Mouse (Mus musculus) monocyte, adult 5-6 weeks (primary cell): ENCODE data around the gene Ear6. TPM values are rescaled to one million over a fixed set of nuclear protein-coding genes. Genes with fewer than 3 reads are reported as not detected.
"Not testable (repeated sequence)": the region's sequence is repeated elsewhere in the genome, so short reads cannot be mapped to it uniquely, and the experiment has no call there.

Experiments
- ATAC-seq: fragments of 153-309, 156-312 bp; replicated peaks from 2 replicates; pipeline ENCODE4 v1.8.0; 2017; ENCODE audit warnings: mild to moderate bottlenecking; ENCODE audit not compliant: low TSS enrichment, insufficient number of reproducible peaks, severe bottlenecking, poor library complexity, low FRiP score
- total RNA-seq: library from RNA; stranded (forward); fragments of 200-1000, 200-491, 200-594 nt; gene quantifications from 3 replicates; pipeline ENCODE4 v1.2.3, GENCODE M21; 2017

The Ear6 gene
- total RNA-seq = 2.9 TPM in 1 of 3 replicates, not detected in the others

DNA sequence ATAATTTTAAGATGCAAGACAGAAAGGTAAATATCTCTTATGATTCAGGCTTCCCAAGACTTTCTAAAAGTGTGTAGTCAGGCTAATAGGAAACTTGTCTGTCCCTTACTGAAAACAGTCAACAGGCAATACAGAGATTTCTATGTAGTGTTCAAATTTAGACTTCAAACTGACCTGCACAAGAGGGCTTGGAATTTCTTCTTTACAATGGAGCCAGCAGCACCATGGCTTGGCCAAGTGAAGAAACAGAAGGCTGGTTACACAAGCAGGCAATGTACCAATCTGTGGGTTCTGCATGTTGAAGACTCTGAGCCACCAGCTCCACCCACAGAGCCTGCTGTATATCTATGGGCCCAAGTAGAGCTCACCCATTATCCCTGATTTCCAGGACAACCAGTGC is at the start of gene Ear6:
Gene Ear6 (plus strand): TSS at position 301 of the 400 bp plus-strand sequence.
- ATAC-seq = no peak

DNA sequence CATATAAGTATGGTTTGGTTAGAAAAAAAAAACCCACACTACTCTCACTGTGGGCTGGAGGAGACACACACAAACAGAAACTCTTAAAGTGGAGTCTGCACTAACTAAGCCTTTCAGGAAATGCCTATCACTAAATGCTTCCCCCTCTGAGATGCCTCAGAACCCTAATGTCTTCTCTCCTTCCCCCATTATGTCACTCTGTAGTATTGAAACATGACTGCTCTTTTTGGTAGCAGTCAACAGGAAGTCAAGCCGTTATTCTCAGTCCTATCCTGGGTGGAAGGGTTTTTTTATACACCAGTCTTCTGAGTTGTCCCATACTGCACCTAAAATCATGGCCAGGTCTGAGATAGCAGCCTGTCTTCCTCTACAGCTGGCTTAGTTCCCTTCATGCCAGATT is 26.9 kb upstream of the Ear6 start:
- ATAC-seq = no peak

DNA sequence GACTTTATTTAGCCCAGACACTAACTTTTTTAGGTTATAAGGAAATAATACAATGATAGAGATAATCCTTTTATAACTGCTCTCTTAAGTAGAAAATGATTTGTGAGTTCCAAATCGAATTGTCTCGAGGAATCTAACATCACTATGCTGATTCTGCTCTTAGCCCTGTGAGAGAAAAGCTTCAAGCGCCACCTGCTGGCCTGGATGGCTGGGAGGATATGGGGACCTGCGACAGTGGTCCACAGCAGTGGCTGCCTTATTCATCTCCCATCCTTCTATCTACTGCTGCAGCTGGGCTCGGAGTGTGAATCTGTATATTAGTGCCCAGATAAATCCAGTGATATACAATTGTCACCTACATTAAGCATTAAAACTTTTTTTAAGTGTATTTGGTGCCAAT is 25.7 kb upstream of the Ear6 start:
- ATAC-seq = not testable (repeated sequence)

- ATAC-seq = no peak
These were observed 24.3 kb upstream of the Ear6 start for GRCm38 (mm10) chr14:51829188-51829587.

GRCm38 (mm10) chr14:51838480-51838879 is 15.0 kb upstream of the Ear6 start:
- ATAC-seq = not testable (repeated sequence)

DNA sequence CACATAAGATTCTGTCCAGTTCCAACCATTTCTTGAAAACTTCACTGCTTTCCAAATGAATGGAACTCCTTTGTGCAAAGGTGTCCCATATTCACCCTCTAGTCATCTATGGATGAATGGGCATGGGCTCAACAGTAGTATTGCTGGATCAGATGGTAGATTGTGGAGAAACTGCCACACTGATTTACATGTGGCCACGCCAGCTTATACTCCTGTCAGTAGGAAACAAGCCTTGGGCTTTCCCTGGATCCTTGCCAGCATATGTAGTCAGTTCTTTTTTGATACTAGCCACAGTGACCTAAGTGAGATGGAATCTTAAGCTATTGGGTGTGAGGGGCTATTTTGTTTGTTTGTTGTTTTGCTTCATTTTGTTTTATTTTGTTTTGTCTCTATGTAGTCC is 11.2 kb upstream of the Ear6 start:
- no peak for ATAC-seq

DNA sequence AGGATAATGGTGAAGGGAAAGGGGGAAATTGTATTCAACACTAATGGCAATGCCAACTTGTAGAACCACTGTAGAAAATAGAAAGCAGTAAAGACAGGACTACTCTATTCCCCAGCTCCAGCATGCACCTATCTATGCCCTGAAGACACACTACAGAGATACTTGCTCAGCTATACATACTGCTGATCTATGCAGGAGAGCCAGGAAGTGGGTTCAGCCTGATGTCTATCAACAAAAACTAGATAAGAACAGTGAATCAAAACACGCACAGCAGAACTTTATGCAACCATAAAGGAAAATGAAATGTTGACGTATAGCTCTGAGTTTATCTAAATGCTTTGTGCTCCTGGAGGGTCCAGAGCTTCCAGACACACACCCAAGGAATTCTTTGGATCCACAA is 10.7 kb upstream of the Ear6 start:
- ATAC-seq = no peak

- no peak for ATAC-seq
These were observed 9.6 kb upstream of the Ear6 start for GRCm38 (mm10) chr14:51843882-51844281.

- ATAC-seq = no peak
These were observed 6.9 kb upstream of the Ear6 start for GRCm38 (mm10) chr14:51846566-51846965.

GRCm38 (mm10) chr14:51851006-51851405 is 2.5 kb upstream of the Ear6 start:
- ATAC-seq = not testable (repeated sequence)

- ATAC-seq = not testable (repeated sequence)
These were observed 1.8 kb downstream of the Ear6 start for GRCm38 (mm10) chr14:51855280-51855679.

- not testable (repeated sequence) for ATAC-seq
These were observed 10.1 kb downstream of the Ear6 start for GRCm38 (mm10) chr14:51863603-51864002.

DNA sequence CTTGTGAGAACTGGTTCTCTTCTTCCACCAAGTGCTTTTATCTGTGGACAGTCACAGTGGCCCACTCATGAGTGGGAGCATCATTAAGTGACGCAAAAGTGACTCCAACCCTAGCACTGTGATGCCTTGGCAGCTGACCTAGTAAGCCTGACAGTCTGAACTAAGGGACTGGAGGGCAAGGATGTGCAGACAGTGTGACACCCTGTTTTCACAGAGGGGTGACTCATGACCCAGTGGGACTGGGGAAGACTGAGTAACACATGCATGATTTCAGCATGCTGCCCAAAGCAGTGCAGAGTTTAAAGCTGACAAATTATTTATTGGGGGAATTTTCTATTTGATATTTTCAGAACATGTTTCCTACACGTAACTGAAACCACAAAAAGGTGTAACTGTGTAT is 17.3 kb downstream of the Ear6 start:
- no peak for ATAC-seq

DNA sequence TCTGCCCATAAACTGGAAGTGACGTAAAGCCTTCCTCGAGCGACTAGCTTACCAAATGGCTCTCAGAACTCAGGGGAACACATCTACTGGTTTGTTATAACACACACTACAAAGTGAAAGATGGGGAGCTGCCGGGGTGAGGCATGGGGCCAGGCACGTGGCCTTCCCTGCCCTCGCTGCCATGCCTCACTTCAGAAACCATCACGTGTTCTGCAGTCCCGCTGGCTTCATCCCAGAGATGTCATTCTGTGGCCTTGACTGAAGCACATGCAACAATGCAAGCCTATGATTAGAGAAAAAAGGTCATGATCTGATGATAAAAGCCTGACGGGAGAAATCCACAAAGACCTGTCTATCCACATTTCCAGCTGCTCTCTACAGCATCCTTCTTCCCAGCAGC is 18.2 kb downstream of the Ear6 start:
- no peak for ATAC-seq

DNA sequence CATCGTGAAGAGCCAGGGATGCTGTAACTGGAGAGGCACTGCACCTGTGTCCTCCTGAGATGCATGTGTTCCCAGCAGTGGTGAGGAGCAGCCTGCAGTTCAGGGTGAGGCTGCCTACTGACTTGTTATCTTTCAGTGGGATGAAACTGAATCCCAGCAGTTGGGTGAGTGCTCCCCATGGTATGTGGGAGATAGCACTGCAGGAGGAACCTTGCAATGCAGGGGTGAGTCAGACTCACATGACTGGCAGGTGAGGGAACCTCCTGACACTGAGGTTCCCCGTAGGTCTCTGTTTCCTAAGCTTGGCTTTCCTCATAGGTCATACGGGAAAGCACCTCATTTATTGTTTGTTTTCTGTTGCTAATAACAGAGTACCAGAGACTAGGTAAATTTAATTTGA is 24.0 kb downstream of the Ear6 start:
- no peak for ATAC-seq

DNA sequence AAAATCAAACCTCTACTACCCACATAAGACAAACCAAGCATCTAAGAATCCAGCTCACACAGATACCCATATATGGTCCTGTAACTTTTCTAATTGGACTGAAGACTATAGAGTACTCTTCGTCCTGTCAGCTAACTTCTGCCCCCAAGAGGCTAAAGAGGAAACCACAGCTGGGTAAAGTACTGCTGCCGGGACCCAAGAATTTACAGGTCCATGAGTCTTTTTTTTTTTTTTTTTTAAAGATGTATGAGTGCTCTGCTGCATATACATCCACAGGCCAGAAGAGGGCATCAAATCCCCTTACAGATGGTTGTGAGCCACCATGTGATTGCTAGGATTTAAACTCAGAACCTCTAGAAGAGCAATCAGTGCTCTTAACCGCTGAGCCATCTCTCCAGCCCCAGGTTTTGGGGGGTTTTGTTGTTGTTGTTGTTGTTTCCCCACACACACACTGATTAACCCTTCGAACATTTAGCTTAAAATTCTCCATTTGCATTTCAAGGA is 30.1 kb downstream of the Ear6 start:
- ATAC-seq = 0 out of 2 replicates have a peak, but pooled peaks have one; percentile 45

DNA sequence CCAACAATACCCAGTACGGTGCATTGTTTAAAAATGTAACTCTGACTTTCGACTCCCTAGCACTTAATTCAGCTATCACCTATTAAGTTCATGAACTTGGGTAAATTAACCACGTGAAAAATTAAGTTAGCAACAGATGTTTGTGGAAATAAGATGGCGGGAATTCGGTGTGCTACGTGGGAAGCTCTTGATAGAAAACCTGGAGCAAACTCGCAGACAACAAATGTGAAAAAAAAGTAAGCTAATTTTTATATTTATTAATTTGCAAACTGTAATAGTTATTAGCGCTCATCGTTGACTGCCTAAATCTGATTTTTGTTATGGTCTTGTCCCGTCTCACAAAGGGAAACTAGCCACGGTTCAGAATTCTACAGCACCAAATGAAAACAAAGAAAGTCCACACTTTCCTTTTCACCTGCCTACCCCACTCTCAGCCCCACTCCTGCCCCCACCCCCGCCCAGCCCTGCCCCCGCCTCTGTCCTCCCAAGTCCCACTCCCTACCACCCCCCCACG is 30.6 kb downstream of the Ear6 start:
- no peak for ATAC-seq

GRCm38 (mm10) chr14:51884598-51885331 is 31.3 kb downstream of the Ear6 start, which contains the start of gene Mettl17:
TSS of gene Mettl17 (plus strand) at chr14:51884842.
- peak; percentile 97 for ATAC-seq

- no peak for ATAC-seq
These were observed 32.6 kb downstream of the Ear6 start for GRCm38 (mm10) chr14:51886051-51886450.

DNA sequence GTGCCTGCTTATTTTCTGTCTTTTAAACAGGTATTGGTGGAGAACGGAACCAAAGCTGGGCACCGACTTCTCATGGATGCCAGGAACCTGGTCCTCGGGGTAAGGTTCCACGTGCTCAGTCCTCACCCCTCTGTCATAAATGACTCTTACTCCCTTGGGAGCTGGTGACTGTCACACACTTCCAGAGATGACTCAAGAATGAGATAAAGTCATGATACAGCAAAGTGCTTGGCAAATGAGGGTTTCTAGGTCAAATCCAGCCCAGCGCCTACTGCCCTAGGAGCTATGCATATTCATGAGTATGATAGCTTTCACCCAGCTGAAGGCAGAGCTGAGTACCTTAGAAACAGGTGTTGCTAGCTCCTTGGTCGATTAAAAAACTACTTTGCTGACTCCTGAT is 36.3 kb downstream of the Ear6 start:
- ATAC-seq = no peak
